Mouse (Mus musculus): ENCODE data around the gene Iqca.
A peak's percentile ranks its signal among the peaks of the same experiment; 100 is the strongest.

The Iqca gene

DNA sequence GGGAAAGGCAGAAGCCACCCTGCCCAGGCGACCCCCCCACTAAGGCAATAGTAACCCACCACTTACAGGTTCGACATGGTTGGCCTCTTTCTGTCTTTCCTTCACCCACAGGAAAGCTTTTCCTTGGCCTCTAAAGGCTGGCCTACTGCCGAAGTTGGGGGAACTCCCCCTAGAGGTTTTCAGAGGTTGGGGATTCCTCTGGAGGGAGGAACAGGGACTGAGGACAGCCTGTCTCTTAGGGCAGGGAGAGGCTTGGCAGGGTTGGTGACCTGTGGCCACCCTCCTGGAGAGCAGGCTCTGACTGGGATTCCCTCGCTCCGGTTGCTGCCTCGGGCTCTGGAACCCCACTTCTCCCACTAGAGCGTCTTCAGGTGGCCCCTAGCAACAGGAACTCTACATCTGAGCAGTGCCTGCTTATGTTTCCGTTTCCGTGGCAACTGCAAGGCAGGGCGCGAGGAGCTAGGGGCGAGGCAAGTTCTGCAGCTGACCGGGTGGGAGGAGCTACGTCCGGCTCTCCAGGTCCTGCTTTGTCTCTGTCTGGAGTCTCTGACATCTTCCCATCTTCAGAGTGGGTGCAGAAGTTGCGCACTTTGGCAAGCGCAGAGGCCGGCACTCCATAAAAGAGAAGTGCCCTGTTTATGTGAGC lies at the start of gene Iqca:
Gene Iqca, minus strand, starts transcription at position 303 of the 646 bp plus-strand sequence.
- peak; percentile 4 for DNase-seq

DNA sequence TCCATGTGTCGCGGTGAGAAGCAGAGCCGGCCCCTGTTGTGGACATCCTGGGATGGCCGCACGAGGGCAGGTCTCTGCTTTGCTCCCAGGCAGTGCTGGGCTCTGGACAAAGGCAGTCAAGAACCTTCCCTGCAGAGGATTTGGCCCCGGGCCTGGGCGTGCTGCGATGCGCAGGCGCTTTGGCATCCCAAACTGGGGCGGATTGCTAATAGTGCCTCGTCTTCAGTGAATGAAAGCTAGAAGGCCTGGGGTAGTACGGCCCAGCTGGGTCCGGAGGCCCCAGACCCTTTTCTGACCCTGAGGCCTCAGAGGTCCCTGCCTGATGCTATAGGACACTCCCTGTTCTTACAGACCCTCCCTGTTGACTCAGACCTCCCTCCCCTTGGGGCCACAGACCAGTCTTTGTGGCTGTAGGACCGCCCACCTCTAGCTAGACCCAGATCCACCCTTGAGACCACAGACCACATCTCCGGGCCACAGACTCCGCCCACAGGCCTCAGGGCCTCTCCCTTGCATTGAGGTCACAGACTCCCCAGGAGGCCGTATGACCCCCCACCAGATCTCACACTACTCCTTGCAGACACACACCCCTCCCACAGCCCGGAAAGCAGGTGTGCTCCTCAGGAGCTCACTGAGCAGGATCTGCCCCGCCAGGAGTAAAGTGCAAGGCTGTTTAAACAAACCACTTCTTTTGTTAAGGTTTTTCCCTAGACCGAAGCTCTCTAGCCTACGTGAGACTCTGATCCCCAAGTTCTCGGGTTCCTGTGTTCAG lies 49.2 kb upstream of the Iqca start:
- DNase-seq = peak; percentile 65

DNA sequence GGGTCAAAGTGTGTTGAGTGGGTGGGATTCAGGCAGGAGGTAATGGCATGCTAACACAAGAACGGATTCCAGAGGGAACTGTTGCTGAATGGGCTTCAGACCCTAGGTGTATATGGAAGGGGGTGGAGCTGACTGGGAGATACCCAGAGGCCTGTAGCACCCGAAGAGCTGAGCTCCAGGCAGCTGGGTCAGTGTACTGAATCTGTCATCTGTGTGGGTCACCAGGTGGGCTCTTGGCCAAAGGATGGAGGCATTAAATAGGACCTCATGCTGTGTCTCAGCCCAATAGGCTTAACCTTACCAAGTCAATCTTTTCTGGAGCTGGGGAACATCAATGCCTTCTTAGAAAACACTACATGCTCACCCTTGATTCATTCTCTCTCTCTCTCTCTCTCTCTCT lies 48.5 kb upstream of the Iqca start:
- DNase-seq = no peak

DNA sequence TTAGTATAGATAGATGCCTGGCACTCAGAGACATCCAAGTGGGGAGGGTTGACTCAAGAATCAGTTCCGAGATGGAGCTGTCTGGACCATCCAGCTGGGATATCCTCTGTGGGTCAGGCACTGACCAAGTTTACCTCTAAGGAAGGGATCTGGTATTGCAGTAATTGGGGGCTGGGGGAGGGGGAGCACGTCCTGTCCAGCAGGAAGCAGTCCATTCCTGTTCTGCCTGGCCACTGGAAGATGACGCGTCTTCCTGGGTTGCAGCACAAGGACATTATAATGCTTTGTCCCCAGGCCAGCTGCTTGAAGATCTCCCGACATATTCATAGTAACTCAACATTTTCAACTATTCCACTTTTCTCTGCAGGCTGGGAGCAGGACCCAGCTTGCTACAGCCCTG lies 48.0 kb upstream of the Iqca start:
- DNase-seq = no peak

DNA sequence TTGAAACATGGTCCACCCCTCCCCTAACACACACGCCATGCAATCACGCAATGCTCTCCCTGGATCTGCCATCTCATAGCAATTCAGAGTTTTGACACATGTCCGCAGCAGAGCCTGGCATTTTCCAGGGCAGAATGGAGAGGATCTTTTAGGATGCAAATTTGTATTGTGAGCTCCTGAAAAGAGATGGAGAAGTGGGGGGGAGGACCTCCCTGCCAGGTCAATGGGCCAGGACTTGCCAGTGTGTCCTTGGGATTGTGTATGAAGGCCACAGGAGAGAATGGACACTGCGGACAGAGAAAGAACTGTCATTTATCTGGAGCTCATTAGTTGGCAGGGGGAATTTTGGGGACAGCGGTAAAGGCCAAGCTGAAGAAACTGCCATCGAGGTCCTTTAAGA lies 35.8 kb upstream of the Iqca start:
- DNase-seq = no peak

DNA sequence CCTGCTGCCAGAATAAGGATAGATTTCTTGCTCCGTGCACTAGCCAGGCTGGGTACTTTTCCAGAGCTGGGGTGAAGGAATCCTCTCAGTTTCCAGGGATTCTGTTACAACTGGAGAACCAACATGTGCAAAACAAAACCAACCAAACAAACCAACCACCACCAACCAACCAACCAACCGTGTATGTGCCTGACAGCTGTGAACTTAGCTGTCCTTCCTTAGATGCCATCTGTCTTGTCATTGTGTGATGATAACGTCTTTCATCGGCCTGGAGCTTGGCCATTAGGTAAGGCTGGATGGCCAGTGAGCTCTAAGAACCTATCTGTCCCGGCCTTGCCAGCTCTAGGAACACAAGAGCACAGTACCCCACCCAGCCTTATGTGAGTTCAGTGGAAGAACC lies 33.7 kb upstream of the Iqca start:
- DNase-seq = no peak

DNA sequence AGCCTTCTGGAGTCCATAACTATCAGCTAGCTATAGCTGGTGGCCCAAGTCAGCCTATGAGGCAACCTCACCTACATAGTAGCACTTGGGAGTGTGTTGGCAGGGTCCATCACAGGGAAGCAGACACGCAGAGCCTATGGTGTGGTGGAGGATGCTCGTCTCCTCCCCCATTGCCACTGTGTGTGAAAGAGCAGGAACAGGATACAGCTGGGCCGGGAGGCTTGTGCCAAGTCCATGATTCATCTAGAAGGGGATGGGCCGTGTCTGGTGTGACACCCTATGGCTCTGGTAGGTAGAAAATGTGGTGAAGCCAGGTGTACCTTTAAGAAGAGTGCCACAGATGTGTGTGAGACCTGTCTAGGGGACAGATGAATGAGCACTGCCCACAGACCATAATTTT lies 33.0 kb upstream of the Iqca start:
- no peak for DNase-seq

DNA sequence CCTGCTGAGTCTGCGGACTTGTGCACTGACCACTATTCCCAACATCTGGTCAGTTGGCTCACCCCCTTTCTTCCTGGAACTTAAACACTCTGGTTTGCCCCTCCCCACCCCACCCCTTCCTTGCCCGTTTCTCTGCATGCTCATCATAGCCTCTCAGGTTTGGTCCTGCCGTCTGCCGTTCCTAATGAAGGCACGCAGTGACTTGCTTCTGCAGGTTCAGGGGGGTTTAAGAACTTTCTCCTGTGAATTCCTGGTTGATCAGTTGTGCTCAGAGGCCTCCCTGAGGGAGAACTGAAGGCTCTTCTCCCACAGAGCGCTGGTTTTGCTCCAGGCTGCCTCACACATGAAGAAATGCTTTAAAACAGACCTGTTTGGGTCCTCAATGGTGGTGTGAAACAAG lies 30.4 kb upstream of the Iqca start:
- no peak for DNase-seq

DNA sequence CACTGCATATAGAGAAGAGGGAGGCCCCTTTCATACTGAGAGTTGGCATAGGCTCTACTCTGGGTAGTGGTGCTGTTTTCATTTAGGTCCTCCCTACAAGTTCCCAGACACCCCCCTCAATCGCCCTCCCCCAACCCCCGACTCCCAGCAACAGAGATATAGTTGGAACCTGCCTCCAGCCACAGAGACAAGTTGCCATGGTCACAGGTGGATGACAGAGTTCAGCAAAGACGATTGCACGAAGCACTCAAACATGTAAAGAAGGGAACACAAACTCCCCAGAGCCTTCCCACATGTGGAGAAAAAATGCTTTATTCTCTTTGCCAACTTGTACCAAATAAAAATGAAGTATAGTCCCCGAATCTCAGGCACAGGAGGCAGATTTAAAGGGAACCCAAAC lies 29.3 kb upstream of the Iqca start:
- DNase-seq = no peak

DNA sequence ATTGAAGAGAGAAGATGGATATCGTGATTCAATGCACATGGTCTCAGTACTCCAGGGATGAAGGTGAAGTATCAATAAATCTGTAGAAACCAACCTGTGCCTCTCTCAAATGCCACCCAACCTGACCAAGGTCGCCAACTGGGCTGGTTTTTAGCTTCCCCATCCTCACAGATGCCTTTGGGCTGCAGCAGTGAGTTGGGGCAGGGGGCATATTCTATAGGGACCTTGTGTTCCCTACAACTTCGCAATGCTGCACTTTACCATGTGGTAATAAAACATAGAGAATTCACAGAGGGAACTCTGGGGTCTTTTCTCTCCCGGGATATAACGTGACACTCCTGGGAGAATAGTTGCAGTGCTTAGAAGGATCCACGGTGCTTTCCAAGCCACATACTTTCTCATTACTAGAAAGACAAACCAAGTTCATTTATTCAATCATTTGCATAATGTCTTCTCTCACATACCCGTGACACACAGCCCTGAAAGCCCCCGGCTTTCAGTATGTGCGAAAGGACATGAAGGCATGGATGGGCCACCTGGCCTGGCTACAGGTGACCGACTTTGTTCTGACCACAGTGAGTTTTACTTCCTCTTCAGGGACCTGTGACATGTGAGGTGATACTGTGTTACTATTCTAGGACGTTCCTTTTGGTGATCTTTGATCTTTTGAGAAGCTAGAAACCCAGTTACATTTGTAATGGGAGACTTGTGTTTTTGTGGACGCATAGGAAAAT lies 27.9 kb upstream of the Iqca start:
- no peak for DNase-seq

DNA sequence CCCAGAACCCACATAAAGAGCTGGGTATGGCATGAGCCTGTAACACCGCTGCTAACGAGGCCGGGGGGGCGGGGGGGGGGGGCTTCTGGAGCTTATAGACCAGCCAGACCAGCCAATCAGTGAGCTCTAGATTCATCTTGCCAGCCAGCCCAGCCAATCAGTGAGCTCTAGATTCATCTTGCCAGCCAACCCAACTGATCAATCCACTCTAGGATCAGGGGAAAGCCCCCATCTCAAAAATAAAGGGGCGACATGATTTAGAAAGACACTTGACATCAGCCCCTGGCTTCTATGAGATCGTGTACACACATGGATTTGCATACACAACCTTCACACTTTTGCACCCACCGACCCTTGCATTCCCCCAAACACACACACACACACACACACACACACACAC lies 27.3 kb upstream of the Iqca start:
- no peak for DNase-seq

DNA sequence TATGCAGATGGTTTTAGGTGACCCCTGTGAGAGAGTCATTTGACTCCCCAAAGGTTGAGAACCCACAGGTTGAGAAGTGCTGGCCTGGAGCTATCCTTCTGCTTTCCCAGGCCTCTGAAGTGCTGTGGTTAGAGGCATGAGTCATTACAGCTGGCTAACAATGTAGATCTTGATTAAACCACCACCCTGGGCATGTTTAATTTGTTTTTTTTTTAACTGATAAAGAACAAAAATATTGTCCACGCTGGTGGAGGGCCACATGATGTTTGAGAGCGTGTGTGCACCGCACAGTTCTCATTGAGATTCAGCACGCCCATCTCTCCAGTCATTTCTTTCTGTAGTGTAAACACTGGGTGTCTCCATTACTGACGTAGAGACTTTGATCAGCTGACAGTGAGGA lies 24.8 kb upstream of the Iqca start:
- no peak for DNase-seq

DNA sequence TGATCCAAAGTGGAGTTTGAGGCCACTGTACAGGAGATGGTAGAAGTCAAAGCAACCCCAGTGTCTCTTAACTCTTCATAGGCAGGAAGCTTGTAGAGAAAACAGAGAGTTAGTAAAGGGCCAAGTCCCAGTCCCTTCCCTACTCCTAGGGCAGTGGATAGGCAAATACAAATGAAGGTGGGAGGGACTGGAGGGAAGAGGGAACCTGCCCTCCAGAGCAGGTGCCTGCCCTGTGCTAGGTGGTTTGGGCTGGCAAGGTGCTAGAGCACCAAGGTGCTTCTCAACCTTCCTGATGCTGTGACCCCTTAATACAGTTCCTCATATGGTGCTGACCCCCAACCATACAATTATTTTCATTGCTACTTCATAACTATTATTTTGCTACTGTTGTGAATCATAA lies 24.4 kb upstream of the Iqca start:
- DNase-seq = no peak

DNA sequence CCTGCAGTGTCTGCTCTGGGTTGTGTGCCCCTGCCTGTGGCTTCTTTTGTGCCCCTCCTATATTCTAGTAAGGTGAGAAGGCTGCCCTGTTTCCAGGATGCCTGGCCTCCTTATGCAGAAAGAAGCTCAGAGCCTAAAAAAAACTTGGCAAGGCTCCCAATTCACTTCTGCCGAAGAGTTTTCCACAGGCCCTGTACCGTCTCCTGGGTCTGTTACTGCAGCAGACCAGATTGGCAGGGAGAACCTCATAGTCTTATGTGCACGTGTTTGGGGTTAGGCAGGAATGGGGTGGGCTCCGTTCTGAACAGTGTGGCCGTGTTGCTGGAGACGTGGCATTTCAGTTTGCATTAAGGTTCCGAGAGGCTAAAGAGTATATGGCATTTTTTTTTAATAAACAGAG lies 23.0 kb upstream of the Iqca start:
- DNase-seq = no peak

DNA sequence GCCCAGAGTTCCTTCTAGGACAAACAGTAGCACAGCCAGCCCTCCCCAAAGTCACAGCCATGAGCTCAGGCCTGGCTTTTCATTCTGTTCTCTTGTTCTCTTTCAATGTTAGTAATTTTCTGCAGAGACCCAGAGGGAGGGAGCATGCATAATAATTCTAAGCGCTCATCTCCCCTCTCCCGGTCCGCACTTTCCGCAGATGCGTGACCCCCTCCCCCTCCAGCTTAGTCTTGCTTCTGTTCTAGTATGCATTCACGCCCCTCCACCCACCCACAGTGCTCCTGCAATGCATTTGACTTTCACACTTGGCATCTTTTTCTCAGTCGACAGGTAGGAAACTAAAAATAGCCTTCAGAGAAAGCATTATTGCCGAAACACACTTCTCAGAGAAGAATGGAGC lies 21.1 kb upstream of the Iqca start:
- DNase-seq = no peak

DNA sequence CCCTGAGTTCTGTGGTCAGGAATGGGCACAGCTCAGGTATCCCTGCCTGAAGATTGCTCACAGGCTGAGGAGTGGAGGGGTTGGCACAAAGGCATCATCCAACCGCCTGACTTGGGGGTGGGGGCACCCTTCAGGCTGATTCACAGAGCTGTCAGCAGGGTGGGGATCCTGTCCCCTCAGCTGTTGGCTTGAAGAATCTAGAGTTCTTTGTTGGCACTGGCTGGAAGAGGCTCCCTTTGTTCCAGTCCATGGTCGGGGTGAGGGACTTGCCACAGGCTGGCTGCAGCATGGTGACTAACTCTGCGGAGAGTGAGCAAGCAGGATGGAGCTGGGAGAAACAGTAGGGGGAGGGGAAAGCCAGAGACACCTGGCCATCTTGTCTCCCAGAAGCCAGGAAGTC lies 11.1 kb upstream of the Iqca start:
- DNase-seq = no peak

DNA sequence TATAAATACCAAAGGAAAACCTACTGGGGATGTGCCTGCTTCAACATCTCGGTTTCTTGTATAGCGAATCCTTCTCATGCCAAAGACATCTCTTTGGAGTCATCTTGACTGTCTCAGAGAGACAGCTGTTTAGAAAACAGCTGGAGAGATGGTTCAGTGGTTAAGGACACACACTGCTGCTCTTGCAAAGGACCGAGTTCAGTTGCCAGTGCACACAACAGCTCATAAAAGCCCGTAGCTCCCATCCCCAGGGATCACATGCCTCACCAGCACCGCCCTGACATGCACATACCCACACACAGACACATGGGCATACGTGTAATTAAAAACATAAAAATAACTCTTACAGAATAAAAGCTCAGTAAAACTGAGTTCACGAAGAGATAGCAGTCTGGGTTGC lies 10.0 kb upstream of the Iqca start:
- no peak for DNase-seq

DNA sequence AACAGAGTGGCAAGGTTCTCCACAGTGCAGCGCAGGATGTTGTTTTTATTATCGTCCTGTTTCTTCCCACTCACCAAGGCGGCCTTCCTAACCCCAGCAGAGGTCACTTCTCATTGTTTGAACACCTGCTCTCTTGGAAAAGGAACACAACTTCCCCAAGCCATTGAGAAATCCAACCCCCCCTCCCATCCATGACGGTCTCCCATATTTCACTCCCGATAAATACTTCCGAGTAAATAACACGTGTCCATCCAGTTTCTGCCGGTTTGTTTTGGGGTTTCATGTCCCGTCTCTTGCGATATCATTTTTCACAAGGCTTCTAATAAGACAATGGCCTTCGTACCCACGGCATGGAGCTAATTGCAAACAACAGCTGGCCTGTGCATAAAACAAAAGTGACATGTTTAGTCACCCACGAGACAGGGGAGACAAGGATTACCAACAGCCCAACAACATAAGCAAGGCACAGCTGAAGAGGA lies 9.2 kb upstream of the Iqca start:
- DNase-seq = no peak

DNA sequence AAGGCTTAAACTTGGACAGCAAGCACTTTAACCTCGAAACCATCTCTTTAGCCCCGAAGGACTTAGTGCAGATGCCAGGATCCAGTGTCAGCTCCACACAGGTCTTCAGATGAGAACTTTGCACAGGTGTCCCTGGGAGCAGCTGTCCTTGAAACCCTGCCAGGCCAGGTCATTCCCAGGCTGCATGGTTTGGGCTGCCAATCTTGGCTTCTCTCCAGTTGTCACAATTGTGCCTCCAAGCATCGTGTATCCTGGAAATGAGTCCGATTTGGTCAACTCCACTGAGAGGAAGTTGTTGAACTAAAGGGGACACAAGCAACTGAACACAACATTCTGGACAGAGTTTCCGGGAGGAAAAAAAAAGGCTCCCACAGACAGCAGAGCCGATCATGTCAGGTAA lies 8.4 kb upstream of the Iqca start:
- DNase-seq = no peak

DNA sequence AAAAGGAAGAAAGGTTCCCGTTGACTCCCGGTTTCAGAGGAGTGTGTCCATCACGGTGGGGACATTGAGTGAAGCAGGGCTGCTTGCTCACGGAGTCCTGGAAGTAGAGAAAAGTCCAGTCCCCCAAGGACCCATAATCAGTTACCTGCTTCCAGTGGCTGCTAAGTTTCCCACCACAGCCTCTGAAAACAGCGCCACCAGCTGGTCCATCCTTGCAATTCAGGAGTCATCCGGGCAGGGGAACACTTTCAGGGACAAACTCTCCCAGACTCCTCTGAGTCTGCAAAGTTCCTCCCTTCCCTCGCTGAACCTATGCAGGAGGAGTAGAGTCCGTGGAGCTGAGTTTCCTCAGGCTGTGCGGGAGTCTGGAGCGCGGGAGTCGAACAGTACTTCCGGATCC lies 6.7 kb upstream of the Iqca start:
- DNase-seq = no peak

DNA sequence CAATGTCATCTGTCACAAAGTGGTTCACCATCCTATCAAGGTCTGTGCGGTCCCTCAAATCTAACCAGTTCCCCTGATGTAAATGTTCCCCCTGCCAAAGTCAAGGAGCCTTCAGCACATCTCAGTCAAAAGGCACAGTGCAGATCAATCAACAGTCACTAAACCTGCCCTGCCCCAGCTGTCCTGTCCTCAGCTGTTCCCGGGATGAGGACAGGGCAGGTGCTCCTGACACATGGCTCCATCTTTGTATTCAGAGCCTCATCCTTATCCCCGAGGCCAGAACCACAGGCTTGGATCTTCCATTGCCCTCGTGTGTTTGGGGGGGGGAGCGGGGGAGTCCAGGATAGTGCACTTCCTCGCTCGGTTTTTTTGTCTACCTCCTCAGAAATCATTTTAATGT lies 3.4 kb upstream of the Iqca start:
- no peak for DNase-seq

DNA sequence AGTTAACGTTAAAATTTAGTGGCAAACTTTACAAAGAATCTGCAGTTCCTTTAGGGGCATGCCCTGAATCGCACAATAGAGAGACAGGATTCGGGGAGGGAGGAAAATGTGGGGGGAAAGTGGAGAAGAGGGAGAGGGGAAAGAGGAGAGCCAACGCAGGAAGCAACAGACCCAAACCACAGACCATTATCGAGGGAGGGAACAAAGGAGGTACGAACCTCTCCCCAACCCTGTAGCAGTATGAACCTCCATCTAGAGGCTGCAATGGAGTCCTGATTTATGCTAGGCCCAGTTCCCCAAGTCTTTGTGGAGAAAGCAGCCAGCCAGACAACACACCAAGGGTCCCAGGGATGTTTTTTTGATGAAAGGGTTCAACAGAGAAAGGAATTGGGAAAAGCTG lies 586 bp upstream of the Iqca start:
- DNase-seq = no peak

DNA sequence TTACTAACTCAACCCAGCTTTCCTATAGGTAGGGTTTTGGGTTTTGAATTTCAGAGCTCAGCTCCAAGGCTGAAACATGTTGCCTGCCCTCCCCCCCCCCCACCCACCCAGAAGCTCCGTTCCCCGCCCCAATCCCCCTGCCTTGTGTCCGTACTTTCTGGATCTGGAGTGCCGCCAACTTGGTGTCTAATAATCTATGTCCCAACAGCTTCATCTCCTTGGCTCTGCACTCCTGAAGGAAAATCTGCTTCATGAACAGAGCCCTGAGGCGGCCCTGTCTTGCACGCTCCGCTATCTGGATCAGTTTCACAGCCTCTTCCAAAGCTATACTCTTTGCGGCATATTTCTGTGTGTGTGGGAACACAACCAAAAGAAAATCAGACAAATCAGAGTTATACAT lies 13.5 kb downstream of the Iqca start:
- no peak for DNase-seq

DNA sequence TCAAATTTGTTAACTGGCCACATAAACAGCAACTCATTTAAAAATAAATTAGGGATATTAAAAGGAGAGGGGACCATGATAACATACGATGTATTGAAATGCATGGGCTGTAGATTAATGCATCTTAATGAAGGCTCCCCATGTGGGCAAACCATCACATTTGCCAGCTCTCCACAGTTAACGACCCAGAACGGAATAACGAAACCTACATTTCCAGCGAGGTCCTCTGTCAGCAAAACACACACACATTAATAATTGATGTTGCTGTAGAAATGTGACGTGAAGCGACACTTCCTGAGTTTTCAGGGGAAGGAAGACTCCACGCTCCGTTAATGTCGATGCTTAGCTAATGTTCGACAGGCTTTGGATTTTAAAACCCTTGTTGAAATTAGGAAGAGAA lies 20.8 kb downstream of the Iqca start:
- no peak for DNase-seq
